Mouse (Mus musculus) heart, postnatal 0 days (tissue): ENCODE measurements at regions not wholly inside any gene's neighbourhood (a gene's known extent, or its start where the extent isn't known, plus 50 kb on each side); places are given as distances from the start of the nearest gene placed in this dataset.
A peak's percentile ranks its signal among the peaks of the same experiment; 100 is the strongest.

ENCODE experiments used
- ATAC-seq: fragments of 200-750 bp; cut with Nextera tagmentation; 2 replicates; pipeline ENCODE4 v1.8.0; 2017; ENCODE audit warnings: low read depth, moderate number of reproducible peaks, moderate library complexity; ENCODE audit not compliant: insufficient read depth
- DNase-seq: peaks from one replicate; pipeline ENCODE4 v3.0.0-alpha.2; 2016; ENCODE audit warnings: low spot score
- H3K27ac ChIP-seq: fragments of 300-500 bp; sonication (generic); 2 replicates; pipeline ENCODE4 v1.5.1; 2014; ENCODE audit warnings: low read depth, mild to moderate bottlenecking
- H3K27me3 ChIP-seq: fragments of 300-500 bp; sonication (generic); 2 replicates; pipeline ENCODE4 v1.6.1; 2014; ENCODE audit warnings: low read length, mixed read lengths; ENCODE audit not compliant: control insufficient read depth, insufficient read depth
- H3K36me3 ChIP-seq: fragments of 300-500 bp; sonication (generic); replicated peaks from 2 replicates; pipeline ENCODE4 v1.6.1; 2014; ENCODE audit warnings: low read length, mixed read lengths; ENCODE audit not compliant: control insufficient read depth, insufficient read depth
- H3K4me1 ChIP-seq: fragments of 300-500 bp; sonication (generic); 2 replicates; pipeline ENCODE4 v1.6.1; 2014; ENCODE audit warnings: antibody characterized with exemption; ENCODE audit not compliant: control insufficient read depth, insufficient read depth
- H3K4me2 ChIP-seq: fragments of 300-500 bp; sonication (generic); 2 replicates; pipeline ENCODE4 v1.6.1; 2014; ENCODE audit warnings: low read depth, mild to moderate bottlenecking, low read length, moderate library complexity
- H3K4me3 ChIP-seq: fragments of 300-500 bp; sonication (generic); 2 replicates; pipeline ENCODE4 v1.5.1; 2014; ENCODE audit warnings: low read depth, low read length
- H3K9ac ChIP-seq: fragments of 300-500 bp; sonication (generic); replicated peaks from 2 replicates; pipeline ENCODE4 v1.6.1; 2014; ENCODE audit warnings: low read depth, low read length, mixed read lengths
- H3K9me3 ChIP-seq: fragments of 300-500 bp; sonication (generic); replicated peaks from 2 replicates; pipeline ENCODE4 v1.6.1; 2016; ENCODE audit warnings: low read length; ENCODE audit not compliant: control insufficient read depth
- CTCF ChIP-seq: IDR thresholded peaks from 2 replicates; pipeline ENCODE4 v1.5.1; 2016; ENCODE audit warnings: antibody characterized with exemption, control low read depth, low read depth
- EP300 ChIP-seq: IDR thresholded peaks from 2 replicates; pipeline ENCODE4 v1.6.1; 2016; ENCODE audit warnings: antibody characterized with exemption, low read depth
- WGBS: fragments of 180-500 bp; shearing (Covaris S2); extraction: QIAGEN DNeasy Blood & Tissue Kit; methylation state at CpG from one replicate; pipeline ENCODE4 v1.1.7; 2014; 5-methylcytosine and 5-hydroxymethylcytosine counted together

GRCm38 (mm10) chr15:7554433-7554832, 156.2 kb upstream of the Egflam start:
- ATAC-seq: no peak
- TF ChIP-seq EP300: no peak
- no peak for TF ChIP-seq CTCF
- Histone ChIP-seq H3K27me3 (0 out of 2 replicates have a peak, but pooled peaks cover 4% of the 10 kb centered on the region), H3K9me3 (no peaks in the 10 kb centered on the region), H3K4me2 (no peak overlapping the region), H3K9ac (no peak overlapping the region), H3K27ac (no peak overlapping the region), H3K4me1 (no peaks in the 10 kb centered on the region), H3K4me3 (no peak overlapping the region), H3K36me3 (no peaks in the 10 kb centered on the region)
- no peak for DNase-seq
- 73% methylated on average over 3 of the region's 3 CpGs for WGBS

- Histone ChIP-seq H3K4me2 (peak overlapping the region; percentile 11; the same call in 1 of the 2 replicates), H3K27me3 (no peaks in the 10 kb centered on the region), H3K9me3 (no peaks in the 10 kb centered on the region), H3K9ac (no peak overlapping the region), H3K36me3 (no peaks in the 10 kb centered on the region), H3K27ac (peak overlapping the region; percentile 76), H3K4me3 (no peak overlapping the region), H3K4me1 (peaks cover 17% of the 10 kb centered on the region; the same call in 1 of the 2 replicates)
- TF ChIP-seq CTCF (no peak), EP300 (no peak)
- WGBS: 36% methylated on average over 4 of the region's 4 CpGs
- DNase-seq: peak; percentile 39
- ATAC-seq: peak; percentile 68
Observed at GRCm38 (mm10) chr15:7563279-7563678, 165.1 kb upstream of the Egflam start.

DNA sequence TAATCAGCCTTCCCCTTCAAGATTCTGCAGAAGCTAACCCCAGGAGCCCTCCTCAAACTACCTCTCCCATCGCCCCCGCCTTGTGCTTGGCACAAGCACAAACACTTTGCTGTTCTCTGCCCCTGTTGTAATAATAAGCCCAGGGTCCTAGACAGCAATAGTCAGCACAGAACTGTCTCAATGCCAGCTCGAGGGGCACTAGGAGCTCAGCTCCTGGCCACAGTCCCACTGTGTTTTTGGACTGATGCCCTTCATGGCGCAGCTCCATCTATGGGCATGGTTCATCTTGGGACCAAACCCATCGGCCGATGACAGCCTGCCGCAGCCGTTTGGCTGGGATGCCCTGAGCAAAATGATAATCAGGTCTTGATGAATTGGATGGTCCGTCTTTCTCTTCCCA, 165.5 kb upstream of the Egflam start:
- peak overlapping the region; percentile 76 for H3K27ac ChIP-seq
- H3K27me3 ChIP-seq: no peaks in the 10 kb centered on the region
- DNase-seq: peak; percentile 63
- WGBS: 34% methylated on average over 9 of the region's 9 CpGs
- H3K9me3 ChIP-seq: no peaks in the 10 kb centered on the region
- no peak overlapping the region for H3K9ac ChIP-seq
- H3K4me1 ChIP-seq: peaks cover 17% of the 10 kb centered on the region; the same call in 1 of the 2 replicates
- H3K36me3 ChIP-seq: no peaks in the 10 kb centered on the region
- peak overlapping the region; percentile 11; the same call in 1 of the 2 replicates for H3K4me2 ChIP-seq
- no peak overlapping the region for H3K4me3 ChIP-seq
- peak; percentile 94 for ATAC-seq
- TF ChIP-seq CTCF (no peak), EP300 (no peak)

GRCm38 (mm10) chr15:7572221-7572620, 174.0 kb upstream of the Egflam start:
- Histone ChIP-seq H3K9me3 (no peaks in the 10 kb centered on the region), H3K27me3 (no peaks in the 10 kb centered on the region), H3K36me3 (no peaks in the 10 kb centered on the region), H3K4me2 (no peak overlapping the region), H3K4me3 (no peak overlapping the region), H3K9ac (no peak overlapping the region), H3K4me1 (peaks cover 7% of the 10 kb centered on the region; the same call in 1 of the 2 replicates), H3K27ac (no peak overlapping the region)
- TF ChIP-seq CTCF (no peak), EP300 (no peak)
- no peak for DNase-seq
- ATAC-seq: no peak
- 88% methylated on average over 1 of the region's 1 CpGs for WGBS

GRCm38 (mm10) chr15:7574264-7574663, 176.1 kb upstream of the Egflam start:
- WGBS: 53% methylated on average over 3 of the region's 3 CpGs
- DNase-seq (no peak), ATAC-seq (peak; percentile 60)
- H3K4me2 ChIP-seq: no peak overlapping the region
- H3K27ac ChIP-seq: peak overlapping the region; percentile 76
- no peaks in the 10 kb centered on the region for H3K36me3 ChIP-seq
- TF ChIP-seq CTCF (no peak), EP300 (no peak)
- no peaks in the 10 kb centered on the region for H3K27me3 ChIP-seq
- H3K4me3 ChIP-seq: no peak overlapping the region
- no peak overlapping the region for H3K9ac ChIP-seq
- peaks cover 7% of the 10 kb centered on the region; the same call in 1 of the 2 replicates for H3K4me1 ChIP-seq
- H3K9me3 ChIP-seq: no peaks in the 10 kb centered on the region

DNA sequence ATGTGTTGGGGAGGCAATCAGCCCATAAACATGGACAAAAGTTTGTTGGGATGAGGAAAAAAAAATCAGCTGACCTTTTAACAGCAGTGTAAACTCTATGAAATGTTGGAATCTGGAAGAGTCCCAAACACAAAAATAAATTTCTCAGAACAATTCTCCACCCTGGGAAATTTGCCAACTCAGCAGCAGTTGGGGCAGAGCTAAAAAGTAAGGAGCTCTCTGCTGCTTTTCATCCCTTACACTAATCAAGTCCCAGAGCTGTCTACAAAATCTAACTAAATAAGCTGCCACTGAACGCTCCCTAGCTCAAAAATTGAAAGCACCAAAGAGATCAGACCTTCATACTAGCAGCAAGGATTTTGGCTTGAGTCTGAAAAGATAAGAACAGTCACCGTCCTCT, 176.6 kb upstream of the Egflam start:
- TF ChIP-seq CTCF: no peak
- TF ChIP-seq EP300: no peak
- Histone ChIP-seq H3K27me3 (no peaks in the 10 kb centered on the region), H3K4me2 (peak overlapping the region; percentile 31), H3K9ac (no peak overlapping the region), H3K4me3 (no peak overlapping the region), H3K36me3 (no peaks in the 10 kb centered on the region), H3K27ac (peak overlapping the region; percentile 76), H3K9me3 (no peaks in the 10 kb centered on the region), H3K4me1 (peaks cover 7% of the 10 kb centered on the region; the same call in 1 of the 2 replicates)
- DNase-seq (peak; percentile 63), ATAC-seq (peak; percentile 68)
- 13% methylated on average over 2 of the region's 2 CpGs for WGBS
